Mouse (Mus musculus) R1 (cell line): ENCODE data around the gene Slc48a1.

ENCODE experiments used
- DNase-seq: peaks from one replicate; pipeline ENCODE4 v3.0.0-alpha.2; 2018; ENCODE audit warnings: low read depth, low spot score

The Slc48a1 gene

DNA sequence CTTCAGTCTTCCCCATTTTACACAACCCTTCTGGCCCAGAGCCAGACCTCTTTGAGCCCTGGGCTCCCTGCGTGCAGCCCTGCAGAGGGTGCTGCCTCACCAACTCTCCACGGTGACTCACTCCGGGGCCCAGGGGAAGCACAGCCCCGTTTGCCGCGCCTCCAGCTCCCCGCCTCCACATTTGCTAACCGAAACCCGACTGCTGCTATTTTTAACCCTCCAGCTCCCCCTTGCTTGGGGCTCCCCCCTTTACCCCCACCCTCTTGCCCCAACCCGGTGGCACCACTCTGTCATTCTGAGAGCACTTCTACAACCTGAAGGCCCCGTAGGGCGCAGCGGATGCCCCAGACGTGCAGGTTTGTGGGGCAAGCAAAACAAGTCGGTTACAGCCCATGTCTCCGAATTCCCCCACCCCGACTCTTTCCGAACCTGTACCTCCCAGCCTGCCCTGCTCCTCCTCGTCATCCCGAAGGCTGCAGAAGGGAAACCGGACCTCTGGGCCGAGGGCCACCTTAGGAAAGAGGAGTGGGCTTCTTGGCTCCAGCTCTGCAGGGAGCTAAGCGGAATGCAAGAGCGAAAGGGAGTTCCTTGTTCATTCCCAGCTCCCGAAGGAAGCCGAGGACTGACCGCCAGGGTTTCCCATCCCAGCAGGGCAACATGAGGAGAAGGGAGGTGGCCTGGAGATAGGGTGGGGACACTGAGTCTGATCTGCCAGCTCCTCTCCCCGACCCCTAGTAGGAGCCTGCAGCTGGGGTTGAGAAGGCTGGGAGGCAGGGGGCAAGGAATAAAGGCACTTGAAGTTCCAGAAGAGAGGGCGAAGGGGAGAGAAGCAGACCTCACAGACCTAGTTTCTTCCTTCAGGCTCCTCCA, 47.0 kb downstream of the Slc48a1 start:
- no peak for DNase-seq

DNA sequence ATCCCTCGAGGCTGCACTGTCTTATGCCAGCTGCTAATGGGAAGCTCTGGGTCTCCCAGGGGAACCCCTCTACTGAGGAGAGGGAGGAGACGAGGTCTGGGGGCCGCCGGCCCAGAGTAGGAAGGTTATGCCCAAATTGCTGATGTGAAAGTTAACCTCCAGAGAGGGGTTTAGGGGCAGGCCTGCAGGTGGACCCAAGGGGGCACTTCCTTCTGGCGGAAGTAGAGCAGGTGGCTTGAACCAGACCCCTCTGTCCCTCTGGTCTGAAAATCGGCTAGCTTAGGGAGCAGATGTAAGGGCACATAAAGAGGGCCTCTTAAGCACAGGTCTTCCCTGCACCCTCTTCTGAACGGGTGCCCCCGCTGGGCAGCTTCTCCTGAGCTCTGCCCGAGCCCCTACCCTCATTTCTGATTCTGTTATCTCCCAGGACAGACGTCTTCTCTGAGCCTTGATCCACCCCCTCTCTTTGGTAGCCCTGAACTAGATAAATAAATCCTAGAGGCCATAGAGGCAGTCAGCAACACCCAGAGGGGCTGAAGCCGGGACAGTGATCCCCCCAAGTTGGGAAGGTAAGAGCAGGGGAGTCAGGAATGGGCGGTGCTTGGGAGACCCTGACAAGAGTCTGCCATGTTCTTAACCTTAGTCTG, 47.7 kb downstream of the Slc48a1 start:
- DNase-seq, result no peak

DNA sequence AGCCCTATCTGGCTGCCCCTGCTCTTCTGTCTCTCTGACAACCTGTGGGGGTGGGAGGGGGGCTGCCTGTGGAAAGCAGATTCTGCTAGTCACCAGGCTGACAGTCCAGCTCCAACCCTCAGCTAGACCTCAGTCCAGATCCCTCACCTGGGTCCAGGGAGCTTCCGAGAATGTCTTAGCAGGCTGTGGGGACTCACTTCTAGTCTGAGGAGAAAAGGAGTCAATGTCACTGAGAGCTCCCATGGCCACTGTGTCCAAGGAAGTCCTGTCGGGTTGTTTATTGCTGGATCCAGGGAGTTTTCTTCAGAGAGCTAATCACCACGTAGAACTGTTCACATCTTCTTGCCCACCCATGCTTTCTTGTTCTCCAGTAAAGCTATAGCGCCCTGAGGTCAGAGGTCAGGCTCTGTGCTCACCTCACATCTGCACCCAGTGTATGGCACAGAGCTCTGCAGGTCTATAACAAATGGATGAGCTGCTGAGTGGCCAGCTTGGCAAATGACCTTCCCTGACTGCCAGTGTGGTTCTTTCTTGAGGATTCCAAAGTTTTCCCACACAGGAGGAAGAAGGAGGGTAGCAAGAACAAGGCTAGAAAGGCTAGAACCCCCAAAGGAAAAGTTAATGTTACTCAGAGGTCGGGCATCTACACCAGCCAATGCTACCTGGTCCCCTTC, 48.4 kb downstream of the Slc48a1 start:
- no peak for DNase-seq

DNA sequence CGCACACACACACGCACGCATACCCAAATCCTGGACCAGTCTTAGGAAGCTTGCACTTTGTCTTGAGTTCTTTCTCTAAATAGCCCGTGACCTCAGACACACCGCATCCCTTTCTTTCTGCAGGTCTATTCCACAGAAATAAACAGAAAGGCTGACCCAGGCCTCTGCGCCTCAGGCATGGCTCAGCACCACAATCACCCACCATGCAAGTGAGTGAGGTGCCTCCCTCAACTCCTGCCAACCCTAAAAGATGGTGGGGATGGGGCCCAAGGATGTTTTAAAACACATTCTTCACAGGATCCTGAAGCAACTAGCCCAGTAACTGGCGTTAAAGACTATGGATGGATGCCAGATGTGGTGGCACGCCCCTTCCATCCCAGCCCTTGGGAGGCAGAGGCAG, 49.1 kb downstream of the Slc48a1 start:
- no peak for DNase-seq

DNA sequence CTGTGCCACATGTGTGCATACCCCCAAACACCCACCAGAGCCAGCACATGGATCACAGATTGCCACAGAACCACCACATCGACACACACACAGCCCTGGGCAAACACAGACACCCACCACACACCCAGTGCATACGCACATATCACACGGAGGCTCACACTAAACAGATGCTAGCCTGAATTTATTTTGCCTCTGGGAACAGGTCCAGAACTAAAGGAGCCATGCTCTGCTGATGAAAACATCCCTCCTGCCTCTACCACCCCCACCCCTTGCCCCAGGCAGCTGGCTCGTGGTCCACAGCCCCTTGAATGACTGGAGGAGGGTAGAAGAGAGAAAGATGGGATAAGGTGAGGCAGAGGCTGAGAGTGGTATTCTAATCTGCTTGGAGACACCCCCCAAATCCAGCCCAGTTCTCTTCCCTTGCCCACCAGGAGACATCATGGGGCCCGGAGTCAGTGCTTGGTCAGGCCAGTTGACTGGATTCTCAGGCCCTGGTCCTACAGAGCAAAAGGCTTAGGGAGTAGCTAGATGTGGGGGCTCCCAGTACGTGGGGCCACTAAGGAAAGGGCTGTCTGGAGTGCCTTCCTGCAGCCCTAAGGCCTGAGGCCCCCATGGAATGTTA, 50.0 kb downstream of the Slc48a1 start:
- DNase-seq, result no peak

DNA sequence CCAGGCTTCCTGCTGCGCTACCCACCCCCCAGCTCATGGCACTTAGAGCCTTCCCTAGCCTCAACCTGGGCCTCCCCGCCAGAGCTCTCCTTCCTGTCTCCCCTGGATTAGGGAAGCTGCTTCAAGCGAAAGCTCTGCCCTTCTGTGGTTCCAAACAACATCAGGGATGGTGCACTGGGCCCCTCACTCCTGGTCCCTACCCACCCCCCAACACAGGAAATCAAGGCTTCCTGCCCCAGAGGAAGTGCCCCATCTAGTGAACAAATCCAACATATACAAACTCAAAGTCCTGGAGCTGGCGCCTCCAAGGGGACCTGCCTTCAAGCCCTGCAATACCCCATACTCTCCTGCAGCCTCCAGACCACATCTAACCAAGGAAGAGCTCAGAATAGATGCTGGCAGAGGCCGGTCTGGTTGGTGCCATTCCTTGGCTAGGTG, 50.6 kb downstream of the Slc48a1 start:
- DNase-seq, result no peak

DNA sequence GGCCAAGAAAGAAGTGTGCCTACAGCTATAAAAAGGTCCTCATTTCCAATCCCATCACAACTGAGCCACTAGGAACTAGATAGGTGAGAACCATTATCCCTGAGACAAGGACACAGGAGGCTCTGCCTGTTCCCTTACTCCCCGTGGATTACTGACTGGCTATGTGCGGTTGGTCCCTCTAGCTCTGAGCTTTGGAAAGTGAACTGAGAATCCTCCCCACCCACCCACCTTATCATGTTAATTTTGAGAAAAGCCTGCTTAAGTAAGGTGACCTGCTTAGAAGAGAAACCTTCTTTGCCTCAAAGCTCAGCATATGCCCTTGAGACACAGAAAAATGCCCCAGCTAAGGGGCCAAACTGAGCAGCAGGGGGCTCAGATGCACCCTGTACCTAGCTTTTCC, 51.1 kb downstream of the Slc48a1 start:
- DNase-seq, result peak; percentile 61

DNA sequence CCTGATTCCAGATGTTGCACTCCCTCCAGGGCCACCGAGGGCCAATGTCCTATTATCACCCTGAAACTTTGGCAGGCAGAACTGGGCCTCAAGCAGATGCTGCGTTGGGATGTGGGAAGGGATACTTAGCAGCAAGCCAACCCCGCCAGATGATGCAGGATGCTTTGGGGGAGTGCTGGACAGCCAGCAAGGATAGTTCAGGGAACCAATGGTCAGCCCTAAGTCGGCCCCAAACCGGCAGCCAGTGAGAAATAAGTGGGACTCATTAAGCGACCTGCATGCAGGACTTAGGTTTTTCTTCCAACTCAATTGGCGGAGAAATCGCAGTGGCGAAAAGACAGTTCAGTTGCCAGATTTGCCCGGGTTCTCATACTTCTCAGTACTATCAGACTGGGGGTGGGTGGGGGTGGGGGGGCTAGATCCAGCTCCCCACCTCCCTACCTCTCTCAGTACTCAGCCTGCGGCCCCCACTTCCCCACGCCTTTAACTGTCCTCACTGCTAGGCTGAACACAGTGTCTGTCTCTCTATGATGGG, 52.0 kb downstream of the Slc48a1 start:
- no peak for DNase-seq

DNA sequence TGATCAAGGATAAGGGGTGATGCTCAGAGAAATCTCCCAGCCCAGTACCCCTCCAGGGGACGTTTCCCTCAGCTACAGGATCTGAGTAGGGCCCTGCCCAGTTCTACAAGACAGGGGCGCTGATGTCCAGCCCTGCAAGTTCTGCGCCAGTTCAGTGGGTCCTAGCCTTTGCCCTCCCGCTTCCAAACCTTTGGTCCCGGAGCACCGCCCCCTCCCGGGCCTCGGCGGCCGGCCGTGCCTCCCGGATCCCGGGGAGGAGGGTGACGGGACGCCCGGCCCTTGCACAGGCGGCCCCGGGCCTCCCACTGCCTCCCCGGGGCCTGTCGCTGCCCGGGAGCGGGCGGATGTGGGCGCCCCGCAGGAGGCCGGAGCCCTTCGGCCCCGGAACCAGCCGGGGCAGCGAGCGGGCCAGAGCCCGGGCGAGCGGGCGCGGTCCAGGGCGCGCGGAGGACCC, 52.5 kb downstream of the Slc48a1 start:
- no peak for DNase-seq

DNA sequence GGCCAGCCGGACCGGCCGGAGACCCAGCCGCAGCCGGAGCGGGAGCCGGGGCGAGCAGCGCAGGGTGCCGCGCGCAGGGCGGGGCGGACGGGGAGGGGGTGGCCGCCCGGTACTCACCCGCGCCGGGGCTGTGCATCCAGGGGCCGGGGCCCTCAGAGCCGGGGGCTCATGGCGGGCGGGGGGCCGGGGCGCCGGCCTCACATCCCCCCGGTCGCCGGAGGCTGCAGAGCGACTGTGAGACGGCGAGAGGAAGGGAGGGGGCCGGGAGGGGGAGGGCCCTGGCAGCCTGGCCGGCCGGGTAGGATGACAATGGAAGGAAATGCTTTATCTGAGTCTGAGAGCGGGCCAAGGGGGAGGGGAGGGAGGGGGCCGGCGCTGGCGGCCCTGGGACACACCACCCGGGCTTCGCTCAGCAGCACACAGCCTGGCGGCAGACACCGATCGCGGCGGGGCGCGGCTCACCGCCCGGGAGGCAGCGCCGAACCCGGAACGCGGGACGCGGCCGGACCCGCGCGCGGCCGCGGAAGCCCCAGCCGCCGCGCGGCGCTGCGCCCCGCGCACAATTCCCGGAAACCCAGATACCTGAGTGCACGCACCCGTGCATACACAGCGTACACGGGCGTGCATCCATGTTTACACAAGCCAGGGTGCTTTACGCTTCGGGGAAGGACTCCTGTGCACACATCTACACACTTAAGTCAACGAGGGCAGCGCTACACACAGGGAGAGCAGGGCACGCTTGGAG, 53.1 kb downstream of the Slc48a1 start:
- DNase-seq, result peak; percentile 73

DNA sequence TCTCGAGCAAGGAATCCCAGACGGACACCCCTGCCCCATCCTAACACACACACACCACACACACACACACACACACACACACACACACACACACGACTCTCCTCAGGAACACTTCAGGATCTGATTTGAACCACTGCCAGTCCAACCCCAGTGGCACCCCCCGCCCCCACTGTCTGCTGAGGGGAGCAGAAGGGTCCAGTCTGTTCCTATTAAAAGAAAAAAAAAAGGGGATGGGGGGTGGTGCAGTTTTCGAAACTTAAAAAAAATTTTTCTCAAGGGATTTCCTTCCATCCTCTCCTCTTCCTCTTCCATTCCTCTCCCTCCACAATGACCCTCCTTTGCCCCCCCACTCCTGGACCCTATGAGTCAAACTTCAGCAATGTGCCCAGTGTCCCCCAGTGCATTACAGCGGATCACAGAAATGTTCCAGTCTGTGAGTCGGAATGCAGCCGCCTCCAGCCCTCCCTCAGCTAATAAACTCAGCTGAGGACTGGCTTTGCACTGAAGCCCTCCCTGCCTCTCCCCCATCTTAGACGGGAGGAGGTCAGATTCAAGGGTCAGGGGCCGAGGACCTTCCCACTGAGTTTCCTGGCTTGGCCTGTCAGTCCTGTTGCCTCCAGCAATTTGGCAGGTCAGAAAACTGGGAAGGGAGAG, 53.8 kb downstream of the Slc48a1 start:
- DNase-seq, result no peak

DNA sequence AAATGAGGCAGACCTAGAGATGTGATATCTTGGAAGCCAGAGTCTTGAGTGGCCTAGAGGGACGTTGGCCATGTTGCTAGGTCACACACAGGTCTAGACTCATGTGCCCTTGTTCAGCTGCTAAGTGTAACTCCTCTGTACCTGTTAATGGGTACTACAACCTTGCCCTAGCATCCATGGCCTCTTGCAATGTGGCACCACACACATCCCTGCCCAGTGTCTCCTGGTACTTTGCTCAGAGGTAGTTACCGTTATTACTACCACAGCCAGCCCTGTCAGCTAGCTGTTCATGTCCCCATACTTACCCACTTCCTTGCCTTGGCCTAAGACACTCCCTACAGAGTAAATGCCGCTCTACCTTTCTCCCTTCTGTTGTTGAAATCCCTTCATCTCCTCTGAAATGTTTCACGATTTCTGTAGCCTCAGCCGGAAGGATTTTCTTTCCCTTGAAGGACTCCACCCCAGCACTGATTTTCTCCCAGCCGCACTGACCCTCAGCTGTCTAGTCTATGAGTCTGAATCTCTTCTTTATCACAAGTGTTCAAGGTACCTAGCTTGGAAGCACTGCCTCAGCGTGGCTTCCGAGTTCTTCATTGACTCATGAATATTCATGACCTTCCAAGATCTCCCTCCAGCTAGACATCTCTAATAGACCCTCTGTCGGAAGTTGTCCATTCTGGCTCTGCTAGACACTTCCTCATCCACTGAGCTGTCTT, 54.6 kb downstream of the Slc48a1 start:
- DNase-seq, result no peak

DNA sequence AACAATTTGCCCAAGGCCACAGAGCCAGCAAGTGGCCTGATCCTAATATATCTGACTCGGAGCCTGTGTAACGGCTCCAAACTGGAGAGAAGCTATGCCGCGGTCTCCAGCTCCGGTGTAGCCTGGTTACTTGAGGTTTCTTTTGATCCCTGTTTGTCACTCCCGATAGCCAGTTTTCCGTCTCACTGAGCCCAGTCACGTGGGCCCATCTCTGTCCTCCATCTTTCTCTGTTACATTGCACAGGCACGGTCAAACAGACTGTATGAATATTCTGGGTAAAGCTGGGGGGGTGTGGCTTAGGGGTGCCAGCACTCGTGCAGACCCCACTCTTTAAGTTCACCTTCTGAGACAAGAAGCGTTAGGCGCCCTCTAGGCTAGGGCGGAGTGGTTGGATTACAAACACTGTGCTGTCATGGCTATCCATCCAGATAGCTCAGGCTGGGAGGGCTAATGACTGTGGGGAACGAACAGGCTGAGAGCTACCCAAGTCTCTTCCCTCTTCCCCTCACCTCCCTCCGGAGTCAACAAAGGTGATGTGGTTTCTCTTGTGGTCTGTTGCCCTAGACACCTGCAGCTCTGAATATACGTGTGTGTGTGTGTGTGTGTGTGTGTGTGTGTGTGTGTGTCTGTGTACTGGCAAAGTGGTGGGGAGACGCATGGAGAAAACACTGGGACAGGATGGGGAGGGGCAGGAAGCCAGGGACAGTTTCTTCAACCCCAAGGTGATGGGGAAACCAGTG, 58.0 kb downstream of the Slc48a1 start:
- no peak for DNase-seq

DNA sequence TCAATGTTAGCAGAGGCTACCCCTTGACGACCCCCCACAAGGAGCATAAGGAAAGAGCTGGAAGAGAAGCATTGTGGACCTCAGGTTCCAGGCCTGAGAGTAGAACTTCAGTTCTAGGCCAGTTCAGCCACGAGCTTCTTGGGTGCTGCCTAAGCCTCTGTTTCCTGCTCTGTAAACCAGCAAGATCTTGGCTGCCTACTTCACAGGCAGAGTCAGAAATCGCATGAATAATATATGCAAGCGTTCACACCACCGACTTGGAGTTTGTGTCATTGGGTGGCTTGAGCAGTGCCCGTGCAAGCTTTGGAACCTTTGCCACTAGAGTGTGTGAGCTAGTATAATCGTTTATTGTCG, 58.6 kb downstream of the Slc48a1 start:
- no peak for DNase-seq

DNA sequence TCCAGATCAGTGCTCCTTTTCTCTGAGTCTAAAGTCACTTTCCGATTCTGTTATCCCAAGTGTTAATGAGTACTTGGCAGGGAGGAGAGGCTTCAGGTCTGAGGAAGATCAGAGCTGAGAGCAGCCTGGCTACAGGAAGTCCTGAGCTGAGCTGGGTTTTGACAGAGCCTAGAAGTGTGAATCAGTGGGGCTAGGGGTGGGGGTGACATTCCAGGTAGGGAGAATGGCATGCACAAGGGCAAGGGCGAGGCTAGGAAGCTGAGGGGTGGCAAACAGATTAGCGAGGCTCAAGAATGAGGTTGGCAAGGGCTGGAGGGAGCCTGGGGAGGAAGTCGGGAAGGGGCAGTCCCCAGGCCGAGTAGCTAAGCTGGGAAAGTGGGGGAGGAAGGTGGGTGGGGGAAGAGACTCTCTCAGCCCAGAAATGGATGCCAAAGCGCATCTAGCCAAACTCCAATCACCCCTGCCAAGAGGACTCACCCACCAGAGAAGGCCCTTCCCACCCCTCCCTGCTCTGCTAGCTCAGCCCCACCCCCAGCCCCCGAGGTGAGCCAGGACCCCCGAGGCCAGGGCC, 59.3 kb downstream of the Slc48a1 start:
- DNase-seq, result no peak

DNA sequence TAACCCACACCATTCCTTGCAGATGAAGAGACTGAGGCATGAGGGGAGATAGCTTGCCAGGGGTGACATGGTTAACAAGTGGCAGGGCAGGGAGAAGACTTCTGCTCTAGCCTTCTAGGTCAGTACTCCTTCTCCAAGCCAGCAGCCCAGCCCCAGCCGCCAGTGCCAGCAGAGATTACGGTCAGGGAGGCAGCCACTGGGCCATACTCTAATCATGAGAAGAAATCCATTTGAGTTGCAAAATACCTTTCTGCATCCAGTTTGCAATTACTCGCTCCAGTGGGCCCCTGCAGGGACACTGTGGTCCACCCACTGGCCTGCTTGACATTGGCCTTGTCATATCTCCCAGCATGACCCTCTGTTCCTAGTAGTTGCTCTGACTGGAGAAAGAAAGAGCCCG, 60.1 kb downstream of the Slc48a1 start:
- no peak for DNase-seq

DNA sequence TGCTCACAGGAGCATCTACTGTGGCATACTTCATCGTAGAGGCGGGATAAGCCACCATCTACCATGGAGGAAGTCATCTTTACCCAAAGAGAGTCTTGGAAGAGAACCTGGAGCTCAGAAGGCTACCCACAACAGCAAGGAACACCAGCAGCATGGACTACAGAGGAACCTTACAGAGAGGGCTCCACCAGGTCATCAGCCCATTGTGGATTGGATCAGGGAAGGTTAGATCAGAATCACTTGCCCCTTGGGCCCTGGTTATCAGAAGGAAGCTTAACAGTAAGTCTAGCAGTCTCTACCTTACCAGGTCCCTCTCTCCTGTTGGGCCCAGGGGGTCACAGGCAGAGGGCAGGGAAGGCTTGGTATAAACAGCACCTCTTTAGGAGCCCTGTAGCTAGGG, 60.7 kb downstream of the Slc48a1 start:
- no peak for DNase-seq

DNA sequence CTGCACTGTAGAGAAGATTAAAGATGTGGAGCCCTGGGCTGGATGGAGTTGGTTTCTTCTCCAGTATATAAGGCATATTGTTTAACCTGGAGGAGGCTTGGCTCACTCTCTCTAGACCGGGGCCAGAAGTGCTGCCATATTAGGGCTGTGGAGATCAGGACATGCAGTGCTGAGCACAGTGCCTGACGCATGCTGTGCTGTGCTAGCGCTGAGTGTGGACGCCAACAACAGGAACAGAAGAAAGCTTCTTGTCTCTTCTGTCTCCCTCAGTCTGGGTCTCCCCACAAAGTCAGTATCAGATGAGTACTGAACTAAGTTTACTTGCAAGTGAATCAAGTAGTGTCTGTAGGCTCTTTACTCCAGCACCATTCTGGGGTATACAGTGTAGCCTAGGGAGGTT, 61.2 kb downstream of the Slc48a1 start:
- no peak for DNase-seq

DNA sequence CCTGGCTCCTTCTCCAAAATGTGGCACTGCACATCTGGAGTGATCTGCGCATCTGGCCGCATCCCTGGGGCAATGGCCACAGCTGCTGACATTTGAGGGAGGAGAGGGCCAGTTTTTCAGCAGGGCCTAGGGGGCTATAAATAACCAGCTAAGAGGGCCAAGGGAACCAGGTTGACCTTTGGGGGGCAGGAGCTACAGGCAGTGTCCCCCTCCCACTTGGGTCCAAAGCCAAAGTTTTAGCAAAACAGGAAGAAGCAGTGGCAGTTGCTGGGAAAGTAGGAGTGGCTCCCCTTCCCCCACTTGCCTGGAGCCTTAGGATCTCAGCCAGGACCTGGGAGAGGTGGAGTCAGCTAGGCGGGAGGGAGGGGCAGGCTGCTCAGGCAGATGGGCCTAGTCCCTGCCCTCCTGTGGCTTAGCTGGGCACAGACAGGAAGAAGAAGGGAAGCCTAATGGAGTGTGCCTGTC, 61.7 kb downstream of the Slc48a1 start:
- peak; percentile 61 for DNase-seq
